Mouse (Mus musculus) lung, embryonic 15.5 days (tissue): ENCODE data around the gene Caly. TPM values are rescaled to one million over a fixed set of nuclear protein-coding genes. Genes with fewer than 3 reads are reported as not detected.

Experiments
- ATAC-seq: fragments of 200-750 bp; cut with Nextera tagmentation; 2 replicates; pipeline ENCODE4 v1.8.0; 2017; ENCODE audit warnings: moderate number of reproducible peaks, borderline replicate concordance; ENCODE audit not compliant: low FRiP score, low TSS enrichment; ENCODE audit errors: extremely low read depth
- H3K27ac ChIP-seq: fragments of 300-500 bp; sonication (generic); 2 replicates; pipeline ENCODE4 v1.5.1; 2015; ENCODE audit warnings: moderate library complexity, mild to moderate bottlenecking, inconsistent platforms
- H3K27me3 ChIP-seq: fragments of 300-500 bp; sonication (generic); 2 replicates; pipeline ENCODE4 v1.6.1; 2015; ENCODE audit warnings: inconsistent platforms
- H3K36me3 ChIP-seq: fragments of 300-500 bp; sonication (generic); 2 replicates; pipeline ENCODE4 v1.6.1; 2015; ENCODE audit warnings: inconsistent platforms
- H3K4me1 ChIP-seq: fragments of 300-500 bp; sonication (generic); 2 replicates; pipeline ENCODE4 v1.6.1; 2015; ENCODE audit warnings: inconsistent platforms
- H3K4me2 ChIP-seq: fragments of 300-500 bp; sonication (generic); 2 replicates; pipeline ENCODE4 v1.6.1; 2015; ENCODE audit warnings: inconsistent platforms, mild to moderate bottlenecking, moderate library complexity
- H3K4me3 ChIP-seq: fragments of 300-500 bp; sonication (generic); 2 replicates; pipeline ENCODE4 v1.5.1; 2015; ENCODE audit warnings: mild to moderate bottlenecking, inconsistent platforms
- H3K9ac ChIP-seq: fragments of 300-500 bp; sonication (generic); 2 replicates; pipeline ENCODE4 v1.6.1; 2015; ENCODE audit warnings: inconsistent platforms
- H3K9me3 ChIP-seq: fragments of 300-500 bp; sonication (generic); 2 replicates; pipeline ENCODE4 v1.6.1; 2016; ENCODE audit warnings: inconsistent platforms
- WGBS: fragments of 180-500 bp; shearing (Covaris S2); methylation state at CpG from one replicate; pipeline ENCODE4 v1.1.7; 2015; 5-methylcytosine and 5-hydroxymethylcytosine counted together
- polyA plus RNA-seq: library from polyadenylated mRNA; unstranded; fragments of >200 nt; fragmentation: Nextera tagmentation; extraction: Ambion mirVana; gene quantifications from 2 replicates; pipeline ENCODE4 v1.2.1, GENCODE M21; 2015

Caly gene
- polyA plus RNA-seq, 1 experiment from 2014 or later = 0.66 TPM

DNA sequence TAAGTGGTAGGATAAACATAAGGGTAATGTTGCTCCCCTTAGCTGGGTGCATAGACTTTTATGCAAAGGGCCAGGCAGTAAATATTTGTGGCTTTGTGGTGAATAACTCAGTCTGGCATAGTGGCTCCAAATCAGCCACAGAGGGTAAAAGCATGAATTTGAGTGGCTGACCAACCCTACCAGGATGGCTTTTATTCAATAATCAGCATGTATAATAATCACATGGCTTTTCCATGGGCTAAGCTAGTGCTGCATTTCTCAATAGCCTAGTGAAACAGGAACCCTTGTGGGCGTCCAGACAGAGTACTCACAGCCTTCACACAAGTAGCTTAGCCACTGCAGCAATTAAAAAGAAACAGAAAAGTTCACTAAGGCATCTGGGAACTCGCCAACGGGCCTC, 29.6 kb upstream of the Caly start:
- no peaks in the 10 kb centered on the region for H3K27me3 ChIP-seq
- ATAC-seq = no peak
- no peaks in the 10 kb centered on the region for H3K9me3 ChIP-seq
- WGBS = 56% methylated on average over 3 of the region's 3 CpGs
- no peak overlapping the region for H3K27ac ChIP-seq
- no peak overlapping the region for H3K9ac ChIP-seq
- H3K36me3 ChIP-seq = peaks cover 58% of the 10 kb centered on the region
- no peak overlapping the region for H3K4me2 ChIP-seq
- H3K4me1 ChIP-seq = 0 out of 2 replicates have a peak, but pooled peaks cover 2% of the 10 kb centered on the region
- no peak overlapping the region for H3K4me3 ChIP-seq

DNA sequence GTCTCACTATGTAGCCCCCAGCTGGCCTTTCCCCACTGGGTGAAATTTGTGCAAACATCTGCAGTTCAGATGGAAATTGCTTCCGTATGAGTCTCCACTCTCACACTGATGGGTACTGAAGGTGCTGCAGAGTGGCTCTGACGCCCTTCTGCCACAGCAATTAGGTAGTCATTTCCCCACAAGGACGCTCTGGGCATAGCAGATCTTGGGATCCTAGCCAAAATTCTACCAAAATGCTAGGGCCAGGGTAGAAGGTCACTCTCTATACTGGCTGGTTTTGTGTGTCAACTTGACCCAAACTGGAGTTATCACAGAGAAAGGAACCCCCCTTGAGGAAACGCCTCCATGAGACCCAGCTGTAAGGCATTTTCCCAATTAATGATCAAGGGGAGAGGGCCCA, 21.7 kb upstream of the Caly start:
- WGBS = 73% methylated on average over 4 of the region's 4 CpGs
- Histone ChIP-seq H3K4me3 (no peak overlapping the region), H3K27me3 (no peaks in the 10 kb centered on the region), H3K36me3 (peaks cover 21% of the 10 kb centered on the region), H3K9me3 (no peaks in the 10 kb centered on the region), H3K27ac (no peak overlapping the region), H3K9ac (no peak overlapping the region), H3K4me2 (no peak overlapping the region), H3K4me1 (peaks cover 10% of the 10 kb centered on the region; the same call in 1 of the 2 replicates)
- ATAC-seq = no peak

DNA sequence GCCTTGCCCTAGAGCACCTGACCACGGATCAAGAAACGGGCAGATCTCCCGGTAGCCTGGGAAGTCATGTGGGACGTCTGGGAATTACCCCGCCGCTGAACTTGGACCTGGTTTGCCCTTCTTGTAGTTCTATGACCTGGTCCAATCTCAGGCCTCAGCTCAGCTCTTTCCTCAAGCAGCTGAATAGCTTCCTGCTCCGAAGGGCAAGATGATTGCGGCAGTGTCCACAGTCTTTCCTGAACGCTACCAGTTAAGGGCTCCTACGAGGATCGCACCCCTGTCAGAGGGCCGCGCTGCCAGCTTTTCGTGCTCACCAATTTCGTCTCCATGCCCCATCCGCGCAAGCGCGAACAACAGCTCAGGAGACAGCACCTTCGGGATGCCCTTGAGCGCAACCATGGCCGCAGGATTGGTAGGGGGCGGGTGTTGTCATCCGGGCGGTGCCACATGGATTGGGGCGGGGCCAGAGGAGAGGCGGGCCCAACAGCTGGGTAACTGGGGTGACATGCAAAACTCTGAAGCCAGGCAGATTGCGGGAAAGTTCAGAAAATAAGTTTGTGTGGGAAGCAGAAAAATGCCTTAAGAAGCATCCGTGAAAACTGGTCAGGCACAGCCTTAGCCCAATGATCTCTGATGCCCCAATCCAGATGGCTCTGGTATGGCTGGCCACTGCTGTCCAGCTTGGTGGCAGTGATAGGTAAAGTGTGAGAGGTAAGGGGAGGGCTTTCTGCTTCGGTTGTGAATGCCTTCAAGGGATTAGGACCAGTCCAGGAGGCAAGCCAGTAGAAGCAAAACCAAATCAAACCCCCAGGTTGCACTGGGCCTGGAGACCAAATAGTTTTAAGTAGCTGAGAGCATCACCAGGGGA, 19.9 kb upstream of the Caly start, which contains the start of gene Fuom:
Gene Fuom (minus strand): TSS at position 449 of the 868 bp plus-strand sequence.
- Histone ChIP-seq H3K4me1 (peaks cover 10% of the 10 kb centered on the region; the same call in 1 of the 2 replicates), H3K27ac (no peak within 1 kb of the TSS), H3K9ac (peak within 1 kb of the TSS; percentile 42), H3K9me3 (no peaks in the 10 kb centered on the region), H3K36me3 (peaks cover 4% of the 10 kb centered on the region), H3K27me3 (no peaks in the 10 kb centered on the region), H3K4me3 (peak within 1 kb of the TSS; percentile 49), H3K4me2 (peak within 1 kb of the TSS; percentile 78)
- peak; percentile 89 for ATAC-seq
- 1% methylated on average over 30 of the region's 30 CpGs for WGBS

DNA sequence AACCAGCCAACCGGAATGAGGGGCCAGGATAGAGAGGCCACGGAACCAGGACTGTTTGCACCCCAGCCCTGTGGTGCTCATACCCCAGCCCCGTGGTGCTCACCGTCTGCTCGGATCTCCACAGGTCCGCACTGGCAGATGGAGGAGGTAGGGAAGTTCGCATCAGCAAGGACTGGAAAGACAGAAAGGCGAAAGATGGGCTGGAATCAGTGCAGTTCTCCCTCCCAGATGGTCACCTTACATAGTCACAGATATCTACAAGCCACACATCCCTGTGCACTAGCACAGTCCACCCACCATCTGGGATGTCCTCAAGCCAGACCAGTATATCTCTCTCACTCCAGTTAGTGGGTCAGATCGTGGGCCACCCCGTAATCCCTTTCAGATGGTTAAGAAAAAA, 19.1 kb upstream of the Caly start:
- Histone ChIP-seq H3K27me3 (no peaks in the 10 kb centered on the region), H3K4me2 (peak overlapping the region; percentile 78), H3K36me3 (no peaks in the 10 kb centered on the region; the same call in 1 of the 2 replicates), H3K27ac (no peak overlapping the region), H3K4me3 (peak overlapping the region; percentile 49), H3K4me1 (peaks cover 10% of the 10 kb centered on the region; the same call in 1 of the 2 replicates), H3K9ac (peak overlapping the region; percentile 42; the same call in 1 of the 2 replicates), H3K9me3 (no peaks in the 10 kb centered on the region)
- ATAC-seq = no peak
- 74% methylated on average over 10 of the region's 10 CpGs for WGBS

DNA sequence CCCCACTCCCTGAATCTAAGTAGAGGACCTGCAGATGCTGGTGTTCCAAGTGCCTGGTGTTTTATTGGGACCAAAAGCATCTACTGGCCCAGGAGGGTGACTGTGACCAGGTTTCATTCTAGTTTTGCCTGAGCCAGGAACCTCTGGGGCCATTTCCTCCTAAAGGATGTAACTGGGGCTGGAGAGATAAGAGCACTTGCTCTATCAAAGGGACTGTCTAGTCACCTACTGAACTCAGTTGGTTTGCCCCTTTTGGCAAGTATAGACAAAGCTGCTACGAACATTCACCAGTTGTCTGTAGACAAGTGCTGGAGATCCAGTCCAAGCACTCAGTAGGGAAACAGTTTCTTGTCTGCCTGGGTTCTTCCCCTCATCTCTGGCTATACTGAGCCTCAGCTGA, 16.1 kb upstream of the Caly start:
- Histone ChIP-seq H3K36me3 (no peaks in the 10 kb centered on the region), H3K27ac (no peak overlapping the region), H3K27me3 (no peaks in the 10 kb centered on the region), H3K9me3 (no peaks in the 10 kb centered on the region), H3K4me1 (peaks cover 10% of the 10 kb centered on the region; the same call in 1 of the 2 replicates), H3K4me2 (no peak overlapping the region), H3K4me3 (no peak overlapping the region), H3K9ac (no peak overlapping the region)
- WGBS = 88% methylated on average over 1 of the region's 1 CpGs
- ATAC-seq = no peak

DNA sequence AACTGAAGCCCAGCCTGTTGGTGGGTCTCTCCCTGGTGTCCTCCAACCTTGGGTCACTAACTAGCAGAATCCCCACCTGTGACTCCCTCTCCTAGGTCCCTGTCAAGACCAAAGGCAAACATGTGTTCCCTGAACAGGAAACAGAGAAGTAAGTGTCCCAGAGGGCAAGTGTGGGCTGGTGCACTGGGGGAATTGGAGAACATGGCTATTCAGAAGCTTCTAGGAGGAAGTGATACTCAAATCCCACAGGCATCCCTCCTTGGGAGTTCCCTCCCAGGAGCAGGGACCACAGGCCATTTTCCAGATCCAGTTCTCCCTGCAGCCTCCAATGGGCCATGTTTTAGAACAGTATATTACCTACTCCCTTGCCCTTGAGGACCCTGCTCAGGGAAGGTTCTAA, 13.7 kb upstream of the Caly start:
- Histone ChIP-seq H3K27ac (no peak overlapping the region), H3K9me3 (no peaks in the 10 kb centered on the region), H3K9ac (no peak overlapping the region), H3K4me2 (no peak overlapping the region), H3K27me3 (no peaks in the 10 kb centered on the region), H3K4me1 (no peaks in the 10 kb centered on the region), H3K36me3 (no peaks in the 10 kb centered on the region), H3K4me3 (no peak overlapping the region)
- no peak for ATAC-seq

DNA sequence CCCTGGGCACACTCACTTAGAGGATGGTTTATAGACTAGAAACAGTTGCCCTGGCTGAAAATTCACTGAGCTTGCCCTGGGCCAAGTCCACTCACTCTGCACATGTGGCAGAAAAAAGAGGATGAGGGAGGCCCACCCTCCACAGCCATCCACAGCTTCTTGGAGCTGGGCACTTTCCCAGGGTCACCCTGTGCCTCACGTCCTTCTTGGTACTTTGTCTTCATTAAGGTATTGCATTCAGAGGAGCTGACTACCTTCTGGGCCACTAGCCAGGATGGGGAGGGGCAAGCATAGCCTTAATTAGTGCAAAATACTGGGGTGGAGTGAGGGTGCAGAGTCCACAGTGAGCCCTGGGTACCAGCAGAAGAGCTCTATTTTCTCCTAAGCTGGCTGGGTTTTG, 13.2 kb upstream of the Caly start:
- H3K9me3 ChIP-seq = no peaks in the 10 kb centered on the region
- H3K27me3 ChIP-seq = no peaks in the 10 kb centered on the region
- H3K9ac ChIP-seq = no peak overlapping the region
- no peak overlapping the region for H3K27ac ChIP-seq
- ATAC-seq = no peak
- WGBS = 29% methylated on average over 1 of the region's 1 CpGs
- H3K36me3 ChIP-seq = no peaks in the 10 kb centered on the region
- no peak overlapping the region for H3K4me3 ChIP-seq
- no peak overlapping the region for H3K4me2 ChIP-seq
- no peaks in the 10 kb centered on the region for H3K4me1 ChIP-seq

DNA sequence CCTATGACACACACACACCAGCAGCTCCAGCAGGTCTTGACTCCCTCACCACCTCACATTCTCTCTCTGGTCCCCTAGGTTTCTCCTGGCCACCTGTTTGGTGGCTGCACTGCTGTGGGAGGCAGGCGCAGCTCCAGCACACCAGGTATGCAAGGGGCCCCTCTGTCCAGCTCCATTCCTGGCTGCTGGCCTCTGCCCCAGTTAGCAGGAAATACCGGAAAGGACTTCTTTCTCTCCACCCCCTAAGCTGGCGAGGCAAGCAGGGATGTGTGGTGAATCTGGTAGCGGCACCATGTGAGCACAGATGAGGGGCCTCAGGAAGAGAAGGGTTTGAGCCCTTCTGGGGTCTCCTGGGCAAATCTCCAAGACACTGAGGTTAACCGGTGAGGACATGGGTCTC, 12.6 kb upstream of the Caly start:
- Histone ChIP-seq H3K4me2 (no peak overlapping the region), H3K27ac (no peak overlapping the region), H3K9ac (no peak overlapping the region), H3K27me3 (no peaks in the 10 kb centered on the region), H3K4me1 (no peaks in the 10 kb centered on the region), H3K4me3 (no peak overlapping the region), H3K9me3 (no peaks in the 10 kb centered on the region), H3K36me3 (no peaks in the 10 kb centered on the region)
- no peak for ATAC-seq
- WGBS = 29% methylated on average over 5 of the region's 5 CpGs

DNA sequence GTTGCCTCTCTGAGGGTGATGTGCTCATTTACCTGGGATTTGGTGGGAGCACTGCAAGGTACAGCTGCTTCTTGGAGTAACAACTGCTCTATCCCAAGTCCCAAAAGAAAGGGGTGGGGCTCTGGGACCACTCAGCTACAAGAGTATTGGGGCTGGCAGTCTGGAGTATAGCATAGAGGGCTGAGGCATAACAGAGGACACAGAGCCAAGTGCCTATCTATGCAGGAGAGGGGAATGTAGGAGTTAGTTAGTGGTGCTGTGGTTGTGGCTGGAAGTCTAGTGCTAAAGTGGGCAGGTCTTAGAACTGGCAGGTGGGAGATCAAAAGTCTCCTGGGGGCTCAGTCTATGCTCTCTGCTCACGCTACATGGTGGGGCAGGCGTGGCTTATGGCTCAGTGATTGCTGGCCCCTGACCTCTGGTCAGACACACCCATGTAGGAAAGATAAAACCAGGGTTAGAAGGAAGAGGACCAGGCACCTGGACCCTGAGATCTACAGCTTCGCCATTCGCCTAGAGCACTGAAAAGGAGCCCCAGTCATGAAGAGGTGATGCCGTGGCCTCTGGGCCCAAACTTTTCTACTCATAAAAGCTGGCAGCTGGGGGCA, 10.7 kb upstream of the Caly start, which contains the start of gene Prap1:
Gene Prap1 (plus strand): TSS at position 472 of the 605 bp plus-strand sequence.
- H3K4me3 ChIP-seq = no peak within 1 kb of the TSS
- H3K4me1 ChIP-seq = no peaks in the 10 kb centered on the region
- no peaks in the 10 kb centered on the region for H3K27me3 ChIP-seq
- no peaks in the 10 kb centered on the region for H3K36me3 ChIP-seq
- H3K27ac ChIP-seq = no peak within 1 kb of the TSS
- no peak for ATAC-seq
- 57% methylated on average over 5 of the region's 5 CpGs for WGBS
- no peak within 1 kb of the TSS for H3K4me2 ChIP-seq
- no peak within 1 kb of the TSS for H3K9ac ChIP-seq
- H3K9me3 ChIP-seq = no peaks in the 10 kb centered on the region

DNA sequence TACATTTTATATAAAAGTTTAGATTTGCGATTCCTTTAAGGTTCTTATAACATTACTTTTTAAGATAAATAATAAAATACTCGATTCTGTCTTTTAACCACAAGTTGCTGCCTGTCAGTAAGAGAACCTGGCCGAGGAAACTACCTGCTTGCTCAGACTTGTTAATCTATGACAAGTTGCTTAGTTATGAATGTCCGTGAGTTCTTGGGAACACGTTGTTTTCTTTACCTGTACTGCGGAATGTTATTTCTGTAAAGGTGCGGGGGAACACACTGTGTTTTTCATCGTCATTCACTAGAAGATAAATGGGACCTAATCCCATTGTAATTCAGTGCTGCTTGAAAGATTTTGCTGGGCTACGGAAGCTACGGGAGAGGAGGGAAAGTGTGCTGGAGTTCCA, 8.3 kb upstream of the Caly start:
- H3K27ac ChIP-seq = no peak overlapping the region
- H3K27me3 ChIP-seq = no peaks in the 10 kb centered on the region
- WGBS = 72% methylated on average over 10 of the region's 10 CpGs
- ATAC-seq = no peak
- H3K9ac ChIP-seq = no peak overlapping the region
- H3K9me3 ChIP-seq = no peaks in the 10 kb centered on the region
- H3K4me1 ChIP-seq = no peaks in the 10 kb centered on the region
- no peak overlapping the region for H3K4me3 ChIP-seq
- no peak overlapping the region for H3K4me2 ChIP-seq
- no peaks in the 10 kb centered on the region for H3K36me3 ChIP-seq

DNA sequence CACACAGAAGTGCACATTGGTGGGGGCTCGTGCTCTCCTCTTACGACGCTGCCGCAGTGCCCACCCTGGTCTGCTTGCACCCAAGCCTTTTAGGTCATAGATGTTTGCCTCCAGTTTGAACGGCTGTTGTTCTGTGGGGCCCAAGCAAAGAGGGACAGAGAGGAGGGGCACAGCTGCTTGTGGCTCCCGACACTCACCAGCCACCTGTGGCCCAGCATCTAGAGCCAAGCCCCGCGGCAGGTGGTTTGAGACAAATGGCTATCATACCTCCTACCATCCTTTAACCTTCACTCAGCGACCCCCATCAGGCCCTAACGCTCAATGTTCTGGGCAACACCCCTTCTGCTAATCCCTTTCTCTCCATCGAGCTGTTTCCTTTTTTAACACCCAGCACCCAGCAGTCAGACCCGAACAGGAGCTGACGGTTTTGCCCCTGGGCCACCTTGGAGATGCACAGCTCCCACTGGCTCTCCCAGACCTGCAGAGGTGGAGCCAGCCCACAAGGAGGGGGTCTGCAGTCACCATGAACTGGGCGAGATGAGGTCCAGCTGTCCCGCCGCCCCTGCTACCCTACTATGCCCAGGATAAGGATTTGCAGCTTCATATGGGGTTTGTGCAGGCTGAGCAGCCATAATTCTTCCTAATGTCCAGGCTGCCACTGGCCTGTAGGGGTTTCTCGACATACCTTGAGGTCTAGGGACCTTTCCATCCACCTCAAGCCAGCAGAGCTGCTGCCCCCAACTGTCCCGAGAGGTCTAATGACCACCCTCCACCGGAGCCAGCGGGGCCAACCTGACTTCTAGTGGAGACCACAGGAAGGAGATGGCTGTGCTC, 723 bp downstream of the Caly start:
- Histone ChIP-seq H3K4me2 (no peak overlapping the region), H3K27ac (no peak overlapping the region), H3K4me3 (no peak overlapping the region), H3K27me3 (peaks cover 42% of the 10 kb centered on the region), H3K36me3 (no peaks in the 10 kb centered on the region), H3K4me1 (no peaks in the 10 kb centered on the region), H3K9ac (no peak overlapping the region), H3K9me3 (no peaks in the 10 kb centered on the region)
- WGBS = 22% methylated on average over 20 of the region's 20 CpGs
- ATAC-seq = 0 out of 2 replicates have a peak, but pooled peaks have one; percentile 5
